Mouse (Mus musculus): ENCODE data around the gene Trpc5os.

Trpc5os gene

DNA sequence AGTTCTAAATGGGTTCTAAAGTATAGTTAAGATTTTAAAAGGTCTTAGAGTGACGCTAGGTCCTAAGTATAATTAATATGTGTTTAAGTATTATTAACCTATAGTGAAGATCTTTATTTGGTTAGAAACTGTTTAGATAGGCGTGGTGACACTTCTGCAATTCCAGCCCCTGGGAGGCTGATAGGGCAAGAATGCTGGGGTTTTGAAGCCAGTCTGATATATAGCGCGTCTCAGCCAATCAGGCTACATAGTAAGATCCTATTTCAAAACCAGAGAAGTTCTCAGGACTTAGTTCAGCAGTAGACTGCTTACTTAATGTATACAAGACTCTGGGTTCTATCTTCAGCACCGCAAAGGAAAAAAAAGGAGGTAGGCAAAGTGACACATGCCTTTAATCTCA is at the start of gene Trpc5os:
Gene Trpc5os, plus strand, starts transcription at position 301 of the 400 bp plus-strand sequence.
- no peak for DNase-seq (ENCODE audit: low spot score)

DNA sequence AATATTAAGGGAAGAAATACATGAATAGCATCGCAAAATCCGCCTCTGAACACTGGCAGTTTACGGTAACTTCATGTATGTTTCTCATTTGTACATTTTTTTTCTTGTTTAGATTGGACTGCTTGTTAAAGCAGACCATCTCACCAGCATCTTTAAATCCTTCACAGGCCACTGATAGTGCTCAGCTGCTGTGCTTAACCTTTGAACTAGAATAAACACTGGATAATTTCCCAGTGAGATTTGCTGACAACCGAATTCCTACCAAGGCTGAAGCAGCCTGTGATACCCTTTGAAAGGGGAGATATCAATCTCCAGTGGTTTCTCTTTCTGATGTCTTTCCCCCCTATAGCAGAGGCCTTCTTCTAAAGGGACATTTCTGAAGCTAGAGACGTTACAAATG is 48.3 kb upstream of the Trpc5os start:
- DNase-seq (ENCODE audit: low spot score), result no peak

DNA sequence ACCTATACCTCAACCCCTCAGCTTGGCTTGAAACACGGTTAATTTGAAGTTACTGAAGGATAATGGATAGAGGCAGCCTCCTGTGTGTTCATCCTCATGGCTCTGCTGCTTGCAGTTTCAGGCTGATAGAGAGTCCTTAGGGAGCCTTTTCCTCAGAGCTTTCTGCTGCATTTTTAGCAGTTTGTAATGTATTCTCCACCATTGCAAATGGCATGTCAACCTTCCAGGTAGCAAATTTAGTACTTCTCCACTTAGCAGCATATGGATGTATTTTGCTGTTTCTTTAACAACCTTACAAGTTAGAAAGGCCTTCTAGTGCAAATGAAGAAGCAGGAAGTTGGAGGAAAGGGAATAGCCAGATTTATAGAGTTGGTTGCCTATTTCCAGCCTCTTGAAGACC is 36.1 kb upstream of the Trpc5os start:
- DNase-seq (ENCODE audit: low spot score), result no peak

DNA sequence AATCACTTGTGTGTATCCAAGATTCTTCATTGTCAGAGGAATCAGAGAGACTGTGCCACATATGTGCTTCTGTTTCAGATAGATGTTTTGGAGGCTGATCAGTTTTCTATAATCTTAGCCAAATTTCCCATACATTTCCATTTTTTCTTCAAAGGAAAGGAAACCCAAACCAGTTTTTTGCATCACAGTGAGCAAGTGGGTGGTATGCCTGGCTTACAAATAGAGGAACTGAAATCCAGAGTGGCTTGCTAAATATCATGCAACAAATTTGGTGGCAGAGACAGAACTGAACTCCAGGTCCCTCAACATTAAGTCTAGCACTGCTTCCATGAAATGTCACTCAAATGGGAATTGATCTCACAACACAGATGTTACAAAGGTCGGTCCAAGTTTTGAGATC is 35.3 kb upstream of the Trpc5os start:
- DNase-seq (ENCODE audit: low spot score), result no peak

DNA sequence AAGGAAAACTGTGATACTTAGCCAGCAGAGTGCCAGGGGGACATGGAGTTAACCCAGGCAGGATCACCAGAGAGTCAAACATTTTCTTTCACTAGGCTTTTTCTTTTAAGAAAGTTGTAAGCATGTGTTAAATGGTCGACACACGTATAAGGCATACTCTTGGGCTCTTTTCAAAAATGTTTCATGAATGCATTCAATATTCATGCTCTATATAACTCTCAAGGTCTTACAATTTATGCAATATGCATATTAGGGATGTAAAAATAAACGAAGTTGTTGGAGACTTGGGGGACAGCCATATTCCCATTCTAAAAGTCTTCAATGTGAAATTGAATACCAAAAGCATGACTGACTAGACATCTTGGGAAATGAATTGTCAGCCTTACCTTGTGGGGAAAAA is 32.5 kb upstream of the Trpc5os start:
- no peak for DNase-seq (ENCODE audit: low spot score)

DNA sequence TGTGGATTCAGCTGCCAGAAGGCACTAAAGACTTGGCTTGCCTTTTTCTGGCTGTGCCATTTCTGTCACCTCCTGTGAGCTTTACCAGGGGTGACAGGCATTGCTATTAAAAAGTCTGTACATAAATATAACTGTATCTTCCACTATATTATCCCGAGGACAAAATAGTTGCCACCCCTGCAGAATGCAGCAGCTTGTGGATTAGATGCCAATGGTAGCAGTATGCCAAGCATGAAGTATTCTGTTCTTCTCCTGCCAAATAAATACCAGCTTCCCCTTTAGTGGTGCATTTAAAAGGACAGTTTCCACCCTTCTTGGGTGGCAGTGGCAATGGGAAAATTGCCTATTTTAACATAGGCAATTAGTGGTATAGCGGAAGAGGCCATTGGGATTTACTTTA is 8.0 kb downstream of the Trpc5os start:
- DNase-seq (ENCODE audit: low spot score), result no peak

DNA sequence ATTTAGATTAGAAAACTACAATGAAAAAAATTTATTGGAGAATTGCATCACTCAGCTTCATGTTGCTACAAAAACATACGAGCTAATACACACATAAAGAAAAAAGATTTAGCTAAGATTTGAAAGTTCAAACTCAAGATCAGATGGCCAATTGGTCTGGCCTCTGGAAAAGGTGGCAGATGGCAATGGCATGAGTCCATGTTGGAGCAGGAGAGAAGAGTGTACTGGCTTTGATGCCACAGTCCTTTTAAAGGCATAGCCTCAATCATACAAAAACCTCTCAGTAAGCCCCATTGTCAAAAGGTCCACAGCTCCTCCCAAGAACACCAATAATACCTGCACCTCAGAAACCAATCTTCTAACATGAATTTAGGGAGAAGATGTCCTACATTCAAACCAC is 35.0 kb downstream of the Trpc5os start:
- no peak for DNase-seq (ENCODE audit: low spot score)

DNA sequence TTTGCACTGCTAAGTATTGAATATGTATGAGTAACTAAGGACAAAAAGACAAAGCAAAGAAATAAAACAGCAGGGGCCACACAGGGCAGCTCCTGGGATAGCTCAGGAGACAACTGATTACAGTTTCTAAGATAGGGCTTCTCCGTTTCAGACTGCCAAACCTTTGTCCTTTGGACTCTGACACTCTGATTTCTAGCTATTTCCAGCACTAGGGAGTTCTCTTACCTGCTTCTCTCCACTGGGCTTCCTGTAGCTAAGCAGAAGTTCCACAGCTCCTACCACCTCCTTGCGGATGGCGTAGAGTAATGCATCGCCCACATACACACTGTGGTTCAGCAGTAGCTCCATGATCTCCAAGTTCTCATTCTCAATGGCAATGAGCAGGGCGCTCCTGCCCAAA is 66.9 kb downstream of the Trpc5os start:
- DNase-seq (ENCODE audit: low spot score), result no peak

DNA sequence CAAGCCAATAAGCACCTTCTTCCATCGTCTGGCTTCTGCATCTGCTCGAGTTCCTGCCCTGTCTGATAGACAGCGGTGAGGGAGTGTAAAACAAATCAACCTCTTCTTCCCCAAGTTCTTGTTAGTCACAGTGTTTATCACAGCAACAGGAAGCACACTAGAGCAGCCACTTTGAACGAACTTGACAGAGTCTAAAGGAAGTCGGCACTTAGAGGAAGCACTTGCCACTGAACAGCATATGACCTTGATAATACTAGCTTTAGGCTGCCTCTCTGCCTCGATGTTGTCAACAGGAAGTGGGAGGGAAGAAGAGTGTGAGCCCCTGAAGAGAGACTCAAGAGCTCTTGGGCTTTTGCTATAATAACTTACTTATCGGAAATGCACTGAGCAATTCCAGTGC is 69.7 kb downstream of the Trpc5os start:
- no peak for DNase-seq (ENCODE audit: low spot score)
